Mouse (Mus musculus) neural tube, embryonic 15.5 days (tissue): ENCODE data around the gene Olfr718-ps1. TPM values are rescaled to one million over a fixed set of nuclear protein-coding genes. Genes with fewer than 3 reads are reported as not detected.

Source experiments
- ATAC-seq: fragments of 200-750 bp; cut with Nextera tagmentation; 2 replicates; pipeline ENCODE4 v1.8.0; 2017; ENCODE audit warnings: mild to moderate bottlenecking, moderate TSS enrichment, moderate library complexity; ENCODE audit not compliant: low FRiP score
- H3K27ac ChIP-seq: fragments of 300-500 bp; sonication (generic); replicated peaks from 2 replicates; pipeline ENCODE4 v1.5.1; 2015; ENCODE audit warnings: mild to moderate bottlenecking, inconsistent platforms
- H3K27me3 ChIP-seq: fragments of 300-500 bp; sonication (generic); replicated peaks from 2 replicates; pipeline ENCODE4 v1.6.1; 2015; ENCODE audit warnings: inconsistent platforms
- H3K36me3 ChIP-seq: fragments of 300-500 bp; sonication (generic); 2 replicates; pipeline ENCODE4 v1.6.1; 2015; ENCODE audit warnings: inconsistent platforms
- H3K4me1 ChIP-seq: fragments of 300-500 bp; sonication (generic); 2 replicates; pipeline ENCODE4 v1.6.1; 2015; ENCODE audit warnings: inconsistent platforms
- H3K4me2 ChIP-seq: fragments of 300-500 bp; sonication (generic); 2 replicates; pipeline ENCODE4 v1.6.1; 2015; ENCODE audit warnings: inconsistent platforms, mild to moderate bottlenecking, moderate library complexity
- H3K4me3 ChIP-seq: fragments of 300-500 bp; sonication (generic); replicated peaks from 2 replicates; pipeline ENCODE4 v1.5.1; 2015; ENCODE audit warnings: mild to moderate bottlenecking, inconsistent platforms
- H3K9ac ChIP-seq: fragments of 300-500 bp; sonication (generic); replicated peaks from 2 replicates; pipeline ENCODE4 v1.6.1; 2015; ENCODE audit warnings: mild to moderate bottlenecking, inconsistent platforms
- H3K9me3 ChIP-seq: fragments of 300-500 bp; sonication (generic); replicated peaks from 2 replicates; pipeline ENCODE4 v1.6.1; 2016; ENCODE audit warnings: inconsistent platforms
- WGBS: fragments of 180-500 bp; shearing (Covaris S2); methylation state at CpG from one replicate; pipeline ENCODE4 v1.1.7; 2015; ENCODE audit warnings: mixed read lengths; 5-methylcytosine and 5-hydroxymethylcytosine counted together
- polyA plus RNA-seq: library from polyadenylated mRNA; unstranded; fragments of >200 nt; fragmentation: Nextera tagmentation; extraction: Ambion mirVana; gene quantifications from 2 replicates; pipeline ENCODE4 v1.2.1, GENCODE M21; 2015

The Olfr718-ps1 gene
- polyA plus RNA-seq, 1 experiment from 2014 or later, result not detected

- no peak for ATAC-seq
- Histone ChIP-seq H3K36me3 (no peaks in the 10 kb centered on the region), H3K4me2 (no peak overlapping the region), H3K27ac (no peak overlapping the region), H3K27me3 (no peaks in the 10 kb centered on the region), H3K4me1 (peaks cover 3% of the 10 kb centered on the region; the same call in 1 of the 2 replicates), H3K4me3 (no peak overlapping the region), H3K9ac (no peak overlapping the region), H3K9me3 (peaks cover 13% of the 10 kb centered on the region; the same call in 1 of the 2 replicates)
- 70% methylated on average over 4 of the region's 4 CpGs for WGBS
Observed at GRCm38 (mm10) chr5:143126908-143127307, 20.5 kb downstream of the Olfr718-ps1 start.

- Histone ChIP-seq H3K36me3 (no peaks in the 10 kb centered on the region), H3K4me2 (no peak overlapping the region), H3K9ac (no peak overlapping the region), H3K9me3 (peaks cover 13% of the 10 kb centered on the region; the same call in 1 of the 2 replicates), H3K4me3 (no peak overlapping the region), H3K4me1 (peaks cover 3% of the 10 kb centered on the region; the same call in 1 of the 2 replicates), H3K27me3 (no peaks in the 10 kb centered on the region), H3K27ac (peak overlapping the region; percentile 28)
- ATAC-seq, result no peak
- WGBS, result 85% methylated on average over 9 of the region's 9 CpGs
Observed at GRCm38 (mm10) chr5:143126089-143126488, 21.3 kb downstream of the Olfr718-ps1 start.

GRCm38 (mm10) chr5:143125601-143126000 lies 21.8 kb downstream of the Olfr718-ps1 start:
- peak overlapping the region; percentile 28 for H3K27ac ChIP-seq
- H3K4me2 ChIP-seq, result no peak overlapping the region
- no peaks in the 10 kb centered on the region for H3K27me3 ChIP-seq
- no peak overlapping the region for H3K9ac ChIP-seq
- H3K9me3 ChIP-seq, result peaks cover 13% of the 10 kb centered on the region; the same call in 1 of the 2 replicates
- H3K36me3 ChIP-seq, result no peaks in the 10 kb centered on the region
- WGBS, result 43% methylated on average over 7 of the region's 7 CpGs
- no peak overlapping the region for H3K4me3 ChIP-seq
- H3K4me1 ChIP-seq, result peaks cover 3% of the 10 kb centered on the region; the same call in 1 of the 2 replicates
- ATAC-seq, result no peak; the same call in 1 of the 2 replicates

DNA sequence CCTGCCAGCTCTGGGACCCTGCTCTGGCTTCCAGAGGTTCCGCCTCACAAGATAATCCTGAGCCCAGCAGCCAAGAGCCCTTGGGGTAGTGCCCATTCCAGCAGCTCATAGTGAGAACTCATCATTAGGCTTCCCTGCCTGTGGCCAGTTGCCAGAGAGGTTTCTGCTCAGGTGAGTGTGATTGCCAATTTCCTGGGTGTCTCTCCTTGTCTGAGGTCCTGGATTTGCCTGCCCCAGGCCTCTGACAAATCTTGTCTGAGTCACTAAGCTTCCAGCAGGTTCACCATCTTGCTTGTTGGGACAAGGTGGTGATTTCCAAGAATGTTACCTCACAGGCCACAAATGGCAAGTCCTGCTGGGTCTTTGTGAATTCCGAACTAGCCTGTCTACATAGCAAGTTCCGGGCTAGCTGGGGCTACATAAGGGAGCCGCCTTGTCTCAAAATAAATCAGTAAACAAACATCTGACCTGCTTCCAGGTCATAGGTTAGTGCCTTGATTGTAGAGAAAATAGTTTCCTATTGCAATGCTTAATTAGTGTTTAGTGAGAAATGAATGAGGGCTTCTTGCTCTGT lies 22.5 kb downstream of the Olfr718-ps1 start:
- ATAC-seq, result no peak
- WGBS, result 87% methylated on average over 4 of the region's 4 CpGs
- Histone ChIP-seq H3K9ac (no peak overlapping the region), H3K4me2 (no peak overlapping the region), H3K36me3 (no peaks in the 10 kb centered on the region), H3K4me3 (no peak overlapping the region), H3K4me1 (peaks cover 3% of the 10 kb centered on the region; the same call in 1 of the 2 replicates), H3K27me3 (no peaks in the 10 kb centered on the region), H3K27ac (0 out of 2 replicates have a peak overlapping the region, but pooled peaks have one; percentile 14), H3K9me3 (peaks cover 13% of the 10 kb centered on the region; the same call in 1 of the 2 replicates)

GRCm38 (mm10) chr5:143122673-143123072 lies 24.7 kb downstream of the Olfr718-ps1 start:
- H3K9ac ChIP-seq, result no peak overlapping the region
- H3K27ac ChIP-seq, result no peak overlapping the region
- no peak overlapping the region for H3K4me2 ChIP-seq
- H3K27me3 ChIP-seq, result no peaks in the 10 kb centered on the region
- H3K36me3 ChIP-seq, result no peaks in the 10 kb centered on the region
- no peak for ATAC-seq
- no peak overlapping the region for H3K4me3 ChIP-seq
- 14% methylated on average over 1 of the region's 1 CpGs for WGBS
- peaks cover 3% of the 10 kb centered on the region; the same call in 1 of the 2 replicates for H3K4me1 ChIP-seq
- no peaks in the 10 kb centered on the region for H3K9me3 ChIP-seq

- ATAC-seq, result no peak
- Histone ChIP-seq H3K9me3 (no peaks in the 10 kb centered on the region), H3K4me2 (no peak overlapping the region), H3K36me3 (no peaks in the 10 kb centered on the region), H3K4me3 (no peak overlapping the region), H3K27ac (no peak overlapping the region), H3K4me1 (peaks cover 3% of the 10 kb centered on the region; the same call in 1 of the 2 replicates), H3K9ac (no peak overlapping the region), H3K27me3 (no peaks in the 10 kb centered on the region)
- 83% methylated on average over 8 of the region's 8 CpGs for WGBS
Observed at GRCm38 (mm10) chr5:143122125-143122524, 25.3 kb downstream of the Olfr718-ps1 start.

GRCm38 (mm10) chr5:143112281-143113246 lies 34.8 kb downstream of the Olfr718-ps1 start, which contains the start of gene Rnf216:
Gene Rnf216, minus strand, starts transcription at chr5:143112994.
- Histone ChIP-seq H3K4me1 (peaks cover 25% of the 10 kb centered on the region), H3K27me3 (no peaks in the 10 kb centered on the region), H3K9ac (peak within 1 kb of the TSS; percentile 75), H3K36me3 (no peaks in the 10 kb centered on the region), H3K9me3 (no peaks in the 10 kb centered on the region), H3K27ac (peak within 1 kb of the TSS; percentile 91), H3K4me3 (peak within 1 kb of the TSS; percentile 73), H3K4me2 (peak within 1 kb of the TSS; percentile 93)
- peak; percentile 95 for ATAC-seq
- WGBS, result under 1% methylated on average over 108 of the region's 110 CpGs

GRCm38 (mm10) chr5:143106842-143107241 lies 40.5 kb downstream of the Olfr718-ps1 start:
- no peak for ATAC-seq
- Histone ChIP-seq H3K4me2 (no peak overlapping the region), H3K9ac (no peak overlapping the region), H3K27me3 (no peaks in the 10 kb centered on the region), H3K27ac (no peak overlapping the region), H3K4me3 (no peak overlapping the region), H3K9me3 (no peaks in the 10 kb centered on the region), H3K4me1 (peaks cover 21% of the 10 kb centered on the region), H3K36me3 (no peaks in the 10 kb centered on the region)
- 95% methylated on average over 3 of the region's 3 CpGs for WGBS

DNA sequence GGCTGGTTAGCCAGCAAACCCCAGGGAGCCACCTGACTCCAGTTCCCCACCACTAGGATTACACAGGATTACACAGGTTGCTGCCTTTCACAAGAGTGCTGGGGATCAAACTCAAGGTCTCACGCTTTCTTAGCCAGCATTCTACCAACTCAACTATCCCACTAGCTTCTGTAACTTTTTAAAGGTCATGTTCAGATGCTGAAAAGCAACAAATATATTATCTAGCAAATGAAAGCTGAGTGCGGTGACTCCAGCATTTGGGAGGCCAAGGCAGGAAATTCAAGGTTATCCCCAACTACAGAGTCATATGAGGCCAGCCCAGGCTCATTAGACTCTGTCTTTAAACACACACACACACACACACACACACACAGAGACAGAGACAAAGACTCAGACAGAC lies 44.1 kb downstream of the Olfr718-ps1 start:
- ATAC-seq, result no peak
- Histone ChIP-seq H3K36me3 (no peaks in the 10 kb centered on the region), H3K9me3 (no peaks in the 10 kb centered on the region), H3K4me1 (peaks cover 19% of the 10 kb centered on the region), H3K4me2 (no peak overlapping the region), H3K4me3 (no peak overlapping the region), H3K27me3 (no peaks in the 10 kb centered on the region), H3K27ac (no peak overlapping the region), H3K9ac (no peak overlapping the region)
- 92% methylated on average over 2 of the region's 2 CpGs for WGBS

GRCm38 (mm10) chr5:143101626-143102025 lies 45.8 kb downstream of the Olfr718-ps1 start:
- Histone ChIP-seq H3K9me3 (no peaks in the 10 kb centered on the region), H3K27ac (no peak overlapping the region), H3K4me3 (no peak overlapping the region), H3K4me1 (peaks cover 17% of the 10 kb centered on the region), H3K27me3 (no peaks in the 10 kb centered on the region), H3K9ac (no peak overlapping the region), H3K4me2 (no peak overlapping the region), H3K36me3 (no peaks in the 10 kb centered on the region)
- ATAC-seq, result no peak
- 82% methylated on average over 1 of the region's 1 CpGs for WGBS

DNA sequence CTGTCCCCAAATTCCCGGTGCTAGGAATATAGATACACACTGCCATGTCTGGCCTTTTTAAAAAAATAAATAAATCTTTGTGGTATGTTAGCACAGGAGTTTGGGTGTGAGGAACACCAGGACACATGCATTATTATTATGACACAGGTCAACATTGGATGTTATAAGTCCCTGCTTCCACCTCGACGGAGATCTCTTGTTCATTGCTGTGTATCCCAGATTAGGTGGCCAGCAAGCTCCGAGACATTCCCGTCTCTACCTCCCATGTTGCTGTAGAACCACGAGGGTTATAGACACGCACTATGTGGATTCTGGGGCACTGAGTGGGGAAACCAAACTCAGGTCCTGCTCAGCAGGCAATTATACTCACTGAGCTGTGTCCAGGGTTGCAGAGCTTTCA lies 52.1 kb downstream of the Olfr718-ps1 start:
- no peak for ATAC-seq
- H3K4me2 ChIP-seq, result no peak overlapping the region
- H3K27me3 ChIP-seq, result no peaks in the 10 kb centered on the region
- H3K4me1 ChIP-seq, result no peaks in the 10 kb centered on the region
- H3K9ac ChIP-seq, result no peak overlapping the region
- no peak overlapping the region for H3K4me3 ChIP-seq
- no peaks in the 10 kb centered on the region for H3K9me3 ChIP-seq
- H3K27ac ChIP-seq, result no peak overlapping the region
- 93% methylated on average over 7 of the region's 7 CpGs for WGBS
- peaks cover 26% of the 10 kb centered on the region for H3K36me3 ChIP-seq
